Mouse (Mus musculus): Measurements from ENCODE around the gene 4933430I17Rik.
A peak's percentile ranks its signal among the peaks of the same experiment; 100 is the strongest.

The 4933430I17Rik gene

DNA sequence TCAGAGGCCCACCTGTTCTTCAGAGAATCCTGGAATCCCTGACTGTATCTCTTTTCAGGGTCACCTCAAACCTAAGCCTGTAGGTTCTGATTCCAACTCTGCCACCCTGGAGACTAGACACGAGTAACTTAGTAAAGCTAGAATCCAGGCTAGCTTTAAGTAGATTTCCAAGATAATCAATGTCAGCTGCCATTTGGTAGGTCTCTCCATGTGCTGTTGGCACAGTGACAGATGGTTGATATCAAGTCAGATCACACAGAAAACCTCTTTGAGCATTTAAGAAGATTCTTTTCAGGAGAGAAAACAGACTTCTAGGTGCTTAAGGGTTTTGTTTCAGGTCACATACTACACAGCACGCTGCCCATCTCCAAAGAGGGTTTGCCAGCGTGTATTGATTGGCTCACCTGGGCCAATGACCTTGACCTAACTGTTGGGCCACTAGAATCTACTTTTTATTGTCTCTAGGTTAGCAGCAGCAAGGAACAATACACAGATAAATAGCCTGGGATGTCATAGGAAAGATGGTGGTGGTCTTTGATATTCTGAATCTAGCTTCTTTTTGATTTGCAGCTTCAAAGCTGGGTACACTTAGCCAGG lies 21.7 kb upstream of the 4933430I17Rik start, which contains the start of gene Hdhd3:
Hdhd3 (minus strand) TSS at position 94 of the 597 bp plus-strand sequence.
- no peak for DNase-seq (ENCODE audit: low spot score in 2 of 2)

DNA sequence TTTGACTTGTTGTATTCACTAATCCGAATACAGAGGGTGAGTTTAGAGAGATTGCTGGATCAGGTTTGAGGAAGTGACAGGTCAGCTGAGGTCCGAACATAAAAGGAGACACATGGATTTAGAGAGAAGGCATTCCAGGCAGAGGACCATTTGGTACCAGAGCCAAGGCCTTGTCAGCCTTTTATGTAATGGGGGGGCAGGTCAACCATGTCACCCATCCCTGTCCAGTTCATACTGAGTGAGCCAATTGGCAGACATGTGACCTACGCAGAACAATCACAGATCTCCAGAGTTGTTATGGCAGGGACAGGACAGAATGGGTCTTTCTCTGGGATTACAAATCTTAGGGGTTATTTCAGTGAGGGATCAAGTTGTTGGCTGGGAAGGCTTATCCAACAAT lies 19.2 kb upstream of the 4933430I17Rik start:
- DNase-seq (ENCODE audit: low spot score in 2 of 2) = no peak

DNA sequence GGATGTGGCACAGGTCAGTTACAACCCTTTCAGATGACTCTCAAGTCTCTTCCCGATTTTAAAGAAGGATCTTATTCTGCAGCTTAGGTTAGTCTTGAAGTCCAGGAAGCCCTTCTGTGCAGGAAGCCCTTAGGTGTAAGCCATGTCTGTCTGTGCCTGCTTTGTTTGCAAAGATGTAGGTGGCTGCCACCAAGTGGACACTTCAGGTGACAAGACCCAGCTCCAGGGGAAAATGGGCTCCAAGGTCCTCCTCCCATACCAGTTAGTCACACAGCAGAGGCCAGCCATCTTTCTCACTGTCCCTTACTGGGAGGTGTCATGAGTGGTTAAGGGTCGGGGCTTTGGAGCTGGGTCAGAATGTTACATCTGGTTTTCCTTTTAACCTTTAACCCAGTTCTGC lies 18.4 kb upstream of the 4933430I17Rik start:
- DNase-seq (ENCODE audit: low spot score in 2 of 2) = no peak

DNA sequence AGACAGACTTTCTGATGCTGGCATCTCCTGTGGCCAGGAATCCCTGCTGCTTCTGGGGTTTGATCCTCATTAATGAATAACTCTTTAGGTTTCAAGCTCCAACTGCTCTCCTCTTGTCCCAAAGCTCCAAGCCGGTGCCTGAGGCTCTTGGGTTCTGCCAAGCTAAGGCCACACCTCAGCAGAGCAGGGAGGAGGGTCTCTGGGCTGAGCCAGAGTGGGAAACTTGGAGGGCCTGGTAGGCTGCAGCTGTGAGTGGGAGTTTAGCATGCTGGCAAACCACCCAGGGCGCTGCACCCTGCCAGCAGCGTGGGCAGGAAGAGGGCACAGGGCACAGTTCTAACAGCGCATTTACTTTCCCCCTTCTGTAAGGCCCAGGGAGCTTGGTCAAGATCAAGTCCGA lies 16.3 kb upstream of the 4933430I17Rik start:
- DNase-seq (ENCODE audit: low spot score in 2 of 2) = no peak

DNA sequence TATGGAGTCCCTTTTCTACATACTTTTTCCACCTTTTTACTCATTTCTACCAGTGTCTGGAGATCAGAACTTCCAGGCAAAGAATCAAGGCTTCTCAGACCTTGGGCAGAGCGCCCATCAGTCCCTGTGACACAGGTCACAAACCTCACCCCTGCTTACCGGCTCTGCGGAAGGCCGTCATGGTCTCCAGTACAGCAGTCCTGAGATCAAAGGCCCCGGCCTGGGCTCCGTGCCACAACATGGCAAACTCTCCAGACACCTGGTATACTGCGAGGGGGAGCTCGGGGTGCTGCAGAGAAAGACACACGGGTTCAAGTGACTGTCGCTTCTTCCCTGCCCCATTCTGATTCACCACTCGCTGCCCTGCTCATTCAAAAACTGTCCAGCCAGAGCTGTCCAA lies 15.2 kb upstream of the 4933430I17Rik start:
- no peak for DNase-seq (ENCODE audit: low spot score in 2 of 2)

DNA sequence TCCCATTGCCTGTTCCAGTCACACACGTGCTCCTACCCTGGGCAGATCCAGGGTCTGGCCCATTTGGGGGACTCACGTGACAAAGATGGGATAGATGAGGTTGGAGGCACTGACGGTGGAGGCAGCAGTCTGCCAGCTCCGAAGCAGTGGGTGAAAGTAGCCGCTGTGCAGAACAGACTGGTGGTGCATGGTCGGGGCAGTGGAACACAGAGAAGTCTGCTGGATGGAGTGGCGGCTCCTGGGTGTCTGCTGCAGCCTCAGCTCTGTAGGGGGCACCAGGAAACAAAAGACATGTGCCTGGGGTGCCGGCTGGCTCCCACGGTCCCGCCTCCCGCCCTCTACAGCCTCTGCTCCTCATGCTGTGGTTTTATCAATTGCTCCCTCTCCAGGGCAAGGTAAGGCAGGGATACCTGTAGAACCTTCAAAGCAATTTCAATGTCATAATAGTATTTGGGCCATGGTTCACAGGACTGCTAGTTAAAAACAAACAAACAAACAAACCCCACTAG lies 11.1 kb upstream of the 4933430I17Rik start:
- no peak for DNase-seq (ENCODE audit: low spot score in 2 of 2)

DNA sequence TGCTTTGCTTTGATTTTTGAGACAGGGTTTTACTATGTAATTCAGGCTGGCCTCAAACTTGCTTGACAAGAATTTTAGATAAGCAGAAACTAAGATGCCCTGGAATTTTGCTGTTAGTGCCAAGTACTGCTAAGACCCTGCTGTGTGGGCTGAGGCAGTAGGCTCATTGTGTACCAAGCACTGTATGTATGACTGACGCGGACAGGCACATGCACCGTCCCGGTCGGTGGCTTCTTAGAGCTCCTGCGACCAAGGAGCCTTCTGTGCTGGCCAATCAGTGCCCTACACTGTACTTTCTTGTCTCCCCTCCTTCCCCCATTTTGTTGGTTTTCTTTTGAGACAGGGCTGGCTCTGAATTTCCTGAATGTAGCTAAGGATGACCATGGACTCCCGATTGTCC lies 10.2 kb upstream of the 4933430I17Rik start:
- DNase-seq (ENCODE audit: low spot score in 2 of 2) = no peak

DNA sequence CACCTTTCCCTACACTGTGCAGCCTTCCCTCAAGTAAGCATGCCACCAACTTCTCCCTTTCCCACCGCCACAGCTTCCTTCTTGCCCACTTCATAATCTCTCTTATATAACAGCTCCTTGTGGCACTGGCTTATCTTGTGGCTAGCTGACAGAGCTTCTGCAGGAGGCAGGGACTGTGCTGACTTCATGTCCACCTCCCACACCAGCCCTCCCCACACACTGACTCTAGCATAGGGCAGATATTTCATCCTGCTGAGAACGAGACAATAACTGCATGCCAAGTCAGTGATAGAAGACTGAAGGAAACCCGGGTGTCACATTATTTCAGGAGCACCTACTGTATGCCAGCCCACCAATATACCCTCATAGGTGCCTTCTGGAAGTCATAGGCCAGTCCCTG lies 9.7 kb upstream of the 4933430I17Rik start:
- no peak for DNase-seq (ENCODE audit: low spot score in 2 of 2)

DNA sequence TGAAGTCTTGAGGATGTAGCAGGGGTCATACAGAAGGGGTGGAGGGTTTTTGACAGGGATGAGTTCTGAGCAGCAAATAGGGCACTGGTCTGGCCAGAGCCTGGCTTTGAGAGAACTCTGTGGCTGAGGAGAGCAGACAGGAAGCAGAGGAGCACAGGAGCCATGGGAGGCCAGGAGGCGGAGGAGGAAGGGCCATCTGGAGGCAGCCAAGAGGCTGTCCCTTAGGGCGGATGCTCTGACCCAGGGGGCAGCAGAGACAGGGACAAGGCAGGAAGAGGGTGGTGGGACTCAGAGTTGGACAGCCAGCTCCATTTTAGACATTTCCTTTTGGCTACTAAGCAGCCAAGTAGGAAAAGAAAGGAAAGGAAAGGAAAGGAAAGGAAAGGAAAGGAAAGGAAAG lies 9.1 kb upstream of the 4933430I17Rik start:
- no peak for DNase-seq (ENCODE audit: low spot score in 2 of 2)

DNA sequence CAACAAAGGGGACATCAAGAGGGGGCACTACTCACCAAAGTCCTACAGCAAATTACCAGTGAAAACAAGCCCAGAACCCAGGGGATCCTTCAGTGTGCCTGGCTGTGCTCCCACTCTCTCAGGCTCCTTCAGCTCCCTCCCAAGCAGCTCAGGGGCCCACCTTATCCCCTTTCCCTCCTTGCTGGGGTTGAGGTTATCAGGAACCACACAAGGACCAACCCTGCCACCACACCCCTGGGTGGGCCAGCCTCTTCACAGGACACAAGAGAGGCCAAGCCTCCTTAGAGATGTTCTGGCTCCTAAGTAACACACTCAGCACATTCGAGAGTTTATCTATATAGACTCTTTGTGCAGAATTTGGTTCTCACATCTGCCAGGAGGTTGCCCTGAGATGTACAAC lies 8.6 kb upstream of the 4933430I17Rik start:
- no peak for DNase-seq (ENCODE audit: low spot score in 2 of 2)

DNA sequence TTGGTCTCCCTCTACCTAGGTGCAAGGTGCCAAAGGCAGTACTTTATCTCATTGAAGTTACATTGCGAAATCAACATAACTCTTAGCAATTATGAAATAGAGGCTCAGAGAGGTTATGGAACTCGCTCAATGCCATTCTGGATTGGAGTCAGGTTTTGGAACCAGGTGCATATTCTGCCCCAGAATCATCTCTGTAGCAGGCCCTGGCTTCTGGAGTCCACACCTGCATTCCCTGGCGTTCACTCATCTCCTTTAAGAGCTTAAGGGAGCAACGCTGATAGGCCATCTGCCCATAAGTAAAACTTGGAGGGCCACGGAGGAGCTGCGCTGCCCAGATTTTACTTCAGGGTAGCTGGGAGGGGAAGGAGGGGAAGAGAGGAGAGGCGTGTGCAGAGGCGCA lies 8.1 kb upstream of the 4933430I17Rik start:
- DNase-seq (ENCODE audit: low spot score in 2 of 2) = no peak

DNA sequence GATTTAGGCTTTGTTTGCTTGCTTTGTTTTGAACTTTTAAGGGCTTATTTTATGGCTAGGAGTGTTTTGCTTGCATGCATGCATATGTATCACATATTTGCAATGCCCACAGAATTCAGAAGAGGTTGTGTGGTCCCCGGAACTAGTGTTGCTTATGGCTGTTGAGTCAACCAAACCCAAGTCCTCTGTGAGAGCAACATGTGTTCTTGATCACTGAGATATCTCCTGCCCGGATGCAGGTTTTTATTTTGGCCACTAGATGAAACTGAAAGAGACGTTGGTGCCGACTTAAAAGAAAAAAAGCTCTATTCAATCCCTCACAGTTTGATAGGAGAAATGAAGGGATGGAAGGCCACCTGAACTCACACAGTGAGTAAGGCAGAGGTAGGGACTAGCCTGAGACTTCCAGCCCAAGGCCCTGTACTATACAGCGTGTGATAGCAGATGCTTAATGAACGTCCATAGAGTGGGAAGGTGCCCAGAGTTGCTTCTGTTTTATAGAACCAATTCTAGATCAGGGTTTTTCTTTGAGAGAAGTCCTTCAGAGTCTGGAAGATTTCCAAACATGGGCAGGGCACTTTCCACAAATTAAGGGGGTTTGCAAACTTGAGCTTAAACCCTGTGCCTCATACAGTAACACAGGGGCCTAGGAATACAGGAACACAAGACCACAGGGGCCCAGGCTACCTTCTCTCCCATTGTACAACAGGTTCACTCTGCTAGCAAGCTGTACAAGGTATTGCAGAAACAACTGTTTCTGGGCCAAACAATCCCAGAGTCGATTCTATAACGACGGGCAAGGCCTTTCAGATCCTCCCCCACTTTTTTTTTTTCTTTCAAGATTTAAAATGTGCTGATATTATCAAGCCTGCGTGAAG lies 7.4 kb upstream of the 4933430I17Rik start:
- DNase-seq (ENCODE audit: low spot score in 2 of 2) = no peak

DNA sequence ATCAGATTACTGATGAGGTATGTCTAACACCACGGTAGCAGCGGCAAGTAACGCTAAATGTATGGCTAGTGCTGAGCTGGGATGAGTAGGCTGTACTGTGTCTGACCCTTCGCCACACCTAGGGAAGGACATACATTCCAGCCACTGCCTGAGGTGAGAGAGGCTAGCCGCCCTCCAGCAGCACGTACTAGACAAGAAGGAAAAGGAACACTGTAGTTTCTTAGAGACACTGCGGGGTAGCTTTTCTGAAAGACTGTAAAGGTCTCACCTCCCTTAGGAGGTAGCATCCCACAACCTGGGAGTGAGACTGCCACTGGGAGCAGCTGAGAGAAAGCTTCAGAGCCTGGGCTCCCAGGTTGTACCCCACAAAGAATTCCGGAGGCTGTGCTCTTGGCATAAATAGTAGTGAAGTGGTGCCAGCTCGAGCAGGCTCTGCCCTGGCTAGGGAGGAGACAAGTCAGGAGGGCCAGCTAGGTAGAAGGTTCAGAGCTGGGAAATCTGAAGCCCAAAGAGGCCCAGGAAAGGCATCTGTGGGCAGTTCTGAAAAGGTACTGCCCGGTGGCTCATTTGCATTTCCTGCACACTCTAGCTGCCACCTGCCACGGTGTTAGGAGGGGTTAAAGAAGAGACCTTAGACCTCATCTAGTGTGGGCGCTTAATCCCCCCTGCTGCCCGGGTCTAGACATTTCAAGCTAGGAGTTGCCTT lies 6.6 kb upstream of the 4933430I17Rik start:
- peak in 1 of 2 experiments; percentile 65 for DNase-seq (ENCODE audit: low spot score in 2 of 2)

DNA sequence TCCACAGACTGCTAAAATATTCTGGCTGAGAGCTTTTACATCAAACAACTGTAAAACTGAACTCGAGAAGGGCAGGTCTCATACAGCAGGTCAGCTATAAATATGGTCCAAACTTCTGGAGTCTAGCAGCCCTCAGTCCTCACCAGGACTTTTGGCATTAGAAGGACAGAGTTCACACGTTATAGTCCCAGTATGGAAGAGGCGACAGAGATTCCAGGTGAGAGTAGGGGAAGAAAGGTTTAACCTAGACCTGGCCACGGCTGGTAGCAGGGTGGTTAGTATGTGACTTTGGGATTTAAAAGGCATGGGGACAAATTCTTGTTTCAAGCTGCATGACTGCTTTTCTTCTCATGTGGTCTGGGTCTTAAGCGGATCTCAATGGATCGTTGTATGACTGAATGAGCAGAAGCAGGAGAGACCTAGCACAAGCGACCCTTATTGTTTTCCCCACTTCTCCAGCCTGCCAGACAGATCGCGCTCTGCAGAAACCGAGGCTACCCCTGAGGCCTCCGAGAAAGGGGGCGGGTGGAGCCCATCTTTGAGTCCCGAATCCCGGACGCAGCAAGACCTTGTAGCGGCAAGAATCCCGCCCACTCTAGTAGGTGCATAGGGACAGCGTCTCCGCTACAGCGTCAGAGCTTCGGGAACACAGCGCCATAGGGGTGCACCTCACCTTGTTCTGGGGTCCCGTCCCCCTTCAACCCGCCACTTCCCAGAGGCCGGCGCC lies 5.9 kb upstream of the 4933430I17Rik start:
- DNase-seq (ENCODE audit: low spot score in 2 of 2) = no peak

DNA sequence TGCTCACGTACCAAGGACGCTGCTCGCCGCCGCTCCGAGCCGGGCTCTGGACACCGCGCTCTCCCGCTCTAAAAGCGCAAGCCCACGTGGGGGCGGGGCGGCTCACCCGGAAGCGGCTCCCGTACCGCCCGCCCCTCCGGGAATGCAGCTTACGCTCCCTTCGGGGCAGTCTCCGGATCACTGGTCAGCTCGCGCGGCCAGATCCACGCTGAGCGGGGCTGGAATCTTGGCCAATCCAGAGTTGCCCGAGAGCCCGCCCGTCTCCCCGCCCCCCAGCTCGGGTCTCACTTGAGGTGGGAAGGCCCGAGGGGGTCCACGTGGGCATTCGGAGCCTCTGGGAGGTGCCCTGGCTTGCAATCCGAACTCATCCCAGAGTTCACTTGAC lies 5.3 kb upstream of the 4933430I17Rik start, which contains the start of gene Alad:
Alad (minus strand) TSS at position 70 of the 385 bp plus-strand sequence.
- DNase-seq (ENCODE audit: low spot score in 2 of 2) = peak; percentile 85 to 89

DNA sequence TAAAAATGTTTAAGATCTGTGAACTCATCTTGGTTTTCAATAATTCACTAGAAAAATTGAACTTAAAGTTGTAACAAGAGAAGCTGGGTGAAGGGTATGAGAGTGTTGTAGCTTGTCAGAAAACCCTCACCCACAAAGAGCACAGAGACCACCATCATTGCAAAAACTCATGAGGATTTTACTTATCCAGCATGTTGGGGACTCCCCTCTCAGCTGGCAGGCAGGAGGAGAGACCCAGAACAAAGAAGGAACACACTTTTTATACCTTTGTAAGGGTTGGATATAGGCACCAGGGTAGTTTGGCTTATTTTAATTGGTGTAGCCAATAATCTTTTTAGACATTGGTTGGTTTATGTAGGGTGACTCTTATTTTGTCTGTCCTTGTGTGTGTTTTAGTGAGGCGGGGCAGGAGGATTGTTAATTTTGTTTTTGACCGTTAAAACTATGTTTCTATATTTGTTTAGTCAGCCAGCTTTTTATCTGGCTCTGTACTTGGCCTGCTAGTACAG lies 4.2 kb upstream of the 4933430I17Rik start:
- DNase-seq (ENCODE audit: low spot score in 2 of 2) = no peak

DNA sequence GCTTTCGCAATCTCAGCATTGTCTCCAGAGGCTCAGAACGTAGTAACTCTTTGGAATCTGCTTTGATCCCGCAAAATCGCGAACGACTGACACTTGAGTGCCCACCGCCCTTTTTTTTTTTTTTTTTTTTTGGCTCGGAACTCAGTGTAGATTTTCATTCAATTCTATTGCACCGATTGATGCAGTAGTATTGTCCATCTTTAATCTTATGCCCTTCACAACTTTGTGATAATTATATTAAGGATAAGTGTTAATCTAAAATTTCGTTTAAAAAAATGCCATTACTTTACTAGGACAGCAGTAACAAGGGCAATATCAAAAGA lies 281 bp downstream of the 4933430I17Rik start:
- DNase-seq (ENCODE audit: low spot score in 2 of 2) = no peak

DNA sequence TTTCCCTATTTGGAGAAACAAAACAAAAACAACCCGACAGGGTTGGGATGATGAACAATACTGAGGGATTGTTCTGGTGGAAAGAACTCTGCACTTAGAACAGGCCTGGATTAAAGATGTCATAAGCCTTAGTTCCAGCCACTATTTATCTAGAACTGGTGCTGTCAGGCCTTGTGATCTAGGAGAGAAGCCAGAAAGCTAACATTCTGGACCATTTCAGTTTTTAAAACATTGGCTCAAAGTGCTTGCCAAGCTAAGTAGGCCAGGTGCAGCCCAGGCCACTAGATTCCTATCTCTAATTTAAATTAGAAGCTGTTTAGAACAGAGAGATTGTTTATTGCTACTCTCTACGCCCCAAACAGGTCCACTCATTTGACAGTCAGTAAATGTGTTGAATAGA lies 1.1 kb downstream of the 4933430I17Rik start:
- DNase-seq (ENCODE audit: low spot score in 2 of 2) = no peak

DNA sequence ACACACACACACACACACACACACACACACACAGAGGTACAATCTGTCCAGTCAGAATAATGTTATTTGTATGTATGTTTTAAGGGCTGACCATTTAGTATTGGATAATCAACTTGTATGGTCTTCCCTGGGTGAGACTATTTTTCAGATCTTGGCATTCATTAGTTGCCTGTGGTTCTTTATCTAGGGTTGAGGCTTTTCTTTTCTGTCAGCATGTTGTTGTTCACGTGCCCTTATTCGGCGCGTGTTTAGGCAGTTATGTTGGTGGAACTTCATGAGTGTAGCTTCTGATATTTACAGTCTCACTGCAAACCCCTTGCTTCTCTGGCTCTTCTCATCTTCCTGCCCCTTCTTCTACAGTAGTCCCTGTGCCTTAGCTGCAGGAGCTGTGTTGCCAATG lies 2.5 kb downstream of the 4933430I17Rik start:
- no peak for DNase-seq (ENCODE audit: low spot score in 2 of 2)

DNA sequence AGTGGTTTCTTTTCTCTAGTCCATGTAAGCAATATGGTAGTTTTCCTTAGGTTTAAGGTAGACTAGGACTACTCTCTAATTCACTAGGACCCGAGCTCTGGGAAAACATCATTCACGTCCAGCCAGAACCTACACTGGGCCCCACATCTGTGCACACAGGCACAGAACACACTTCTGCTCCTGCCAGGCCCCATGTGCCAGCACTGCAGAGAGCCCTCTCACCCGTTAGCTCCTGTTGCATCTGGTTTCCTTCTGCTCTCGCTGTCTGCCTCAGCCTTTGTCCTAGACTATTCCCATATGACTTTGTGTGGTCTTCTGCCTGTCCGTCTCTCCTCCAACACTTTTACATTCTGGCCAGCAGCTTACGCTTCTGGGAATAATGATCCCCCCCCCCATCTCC lies 8.6 kb downstream of the 4933430I17Rik start:
- no peak for DNase-seq (ENCODE audit: low spot score in 2 of 2)

DNA sequence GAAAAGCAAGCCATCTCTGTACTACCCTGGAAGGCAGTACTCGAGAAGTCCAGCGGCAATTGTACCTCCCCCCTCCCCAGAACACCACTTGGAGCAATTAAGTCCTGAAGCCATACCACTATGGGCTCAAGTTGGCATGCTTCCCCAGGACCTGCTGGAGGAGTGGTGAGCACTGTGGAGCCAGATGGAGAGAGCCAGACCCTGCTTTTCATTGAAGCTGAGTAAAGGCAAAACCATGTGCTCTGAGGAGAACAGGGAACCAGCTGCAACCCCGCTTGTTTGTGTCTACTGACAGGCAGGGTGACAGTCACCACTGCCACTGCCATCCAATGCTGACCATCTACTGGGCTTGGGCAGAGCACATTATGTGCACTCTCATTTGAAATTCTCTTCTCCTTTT lies 16.6 kb downstream of the 4933430I17Rik start:
- no peak for DNase-seq (ENCODE audit: low spot score in 2 of 2)

DNA sequence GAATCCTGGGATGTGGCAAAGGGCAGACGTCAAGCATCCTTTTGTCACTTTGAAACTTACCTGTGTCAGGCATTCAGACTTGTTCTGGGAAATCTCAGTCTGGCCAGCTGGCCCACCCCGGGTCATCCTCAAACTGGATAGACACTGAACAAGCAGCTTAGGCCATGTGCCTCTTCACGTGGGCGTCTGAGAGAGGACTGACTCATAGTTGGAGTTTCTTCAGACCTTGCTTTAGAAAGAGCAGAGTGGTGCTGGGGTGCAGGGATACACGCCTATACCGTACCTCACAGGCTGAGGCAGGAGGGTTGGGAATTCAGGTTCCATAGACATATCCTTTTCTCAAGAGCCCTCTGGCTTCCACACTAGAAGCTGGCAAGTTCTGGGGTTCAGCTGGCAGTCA lies 18.6 kb downstream of the 4933430I17Rik start:
- no peak for DNase-seq (ENCODE audit: low spot score in 2 of 2)

Data from urinary bladder, postnatal 36 days (tissue).